Mouse (Mus musculus) heart, adult 18-20 months (tissue): ENCODE measurements around the gene Wfdc8. TPM values are rescaled to one million over a fixed set of nuclear protein-coding genes. Genes with fewer than 3 reads are reported as not detected.

Source experiments
- DNase-seq, 2 experiments: peaks; one replicate each; pipeline ENCODE4 v3.0.0; 2021 to 2022; ENCODE audit warnings: mixed read lengths in 1 of 2
- total RNA-seq, 2 experiments: library from RNA; stranded (reverse); gene quantifications; 2 replicates each; pipeline ENCODE4 v1.2.3; 2021

The Wfdc8 gene
- total RNA-seq, 2 experiments from 2014 or later, result not detected

DNA sequence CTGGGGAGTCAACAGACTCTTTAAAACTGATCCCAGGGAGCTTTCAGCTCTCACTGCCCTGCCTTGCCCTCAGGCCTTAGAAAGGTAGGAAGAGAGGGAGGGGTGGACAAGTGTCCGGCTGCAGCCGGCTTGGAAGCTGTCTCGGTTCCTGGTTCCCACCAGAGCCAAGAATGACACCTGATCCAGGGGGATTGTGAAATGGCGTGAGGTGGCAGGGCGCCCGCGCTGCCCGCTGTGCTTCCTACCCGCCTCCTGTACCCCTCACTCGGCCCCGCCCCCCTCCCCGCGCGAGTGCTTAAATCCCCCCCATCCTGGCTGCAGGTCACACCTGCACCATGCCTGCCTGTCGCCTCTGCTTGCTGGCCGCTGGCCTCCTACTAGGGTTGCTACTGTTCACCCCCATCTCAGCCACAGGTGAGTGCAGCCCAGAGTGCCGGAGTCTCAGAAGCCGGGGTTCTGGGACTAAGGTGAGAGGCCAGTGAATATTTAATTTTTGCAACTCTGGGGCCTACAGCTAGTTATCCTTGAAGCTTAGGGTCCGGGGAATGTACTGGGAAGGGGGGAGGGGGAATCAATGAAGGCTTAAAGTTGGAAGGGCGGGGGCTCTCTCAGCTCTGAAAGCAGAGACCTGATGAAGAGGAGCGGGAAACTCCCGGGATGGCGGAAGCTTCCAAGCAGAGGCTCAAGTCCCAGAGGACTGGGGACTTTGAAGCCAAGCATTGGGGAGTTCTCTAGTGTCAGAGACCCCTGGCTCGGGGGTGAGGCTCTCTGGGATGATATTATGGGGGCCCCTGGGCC is 50.8 kb downstream of the Wfdc8 start, which contains the start of gene Wfdc2:
Wfdc2 (plus strand) TSS at position 23 of the 798 bp plus-strand sequence.
- no peak for DNase-seq

DNA sequence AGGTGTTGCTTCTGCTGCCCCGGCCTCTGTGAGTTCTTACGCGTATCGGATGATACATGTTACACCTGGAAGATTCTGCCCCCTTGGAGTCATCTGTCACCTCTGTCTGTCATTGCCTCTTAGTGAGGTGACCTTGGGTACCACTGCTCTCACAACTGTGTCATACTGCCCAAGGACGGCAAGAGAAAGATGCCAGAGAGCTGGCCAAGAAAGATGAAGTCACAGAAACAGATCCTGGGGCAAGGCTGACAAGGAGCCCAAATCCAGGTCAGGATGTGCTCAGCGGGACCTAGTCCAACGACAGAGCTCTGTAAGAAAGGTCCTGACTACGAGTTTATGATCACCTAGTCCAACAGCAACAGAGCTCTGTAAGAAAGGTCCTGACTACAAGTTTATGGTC is 53.3 kb downstream of the Wfdc8 start:
- no peak for DNase-seq

DNA sequence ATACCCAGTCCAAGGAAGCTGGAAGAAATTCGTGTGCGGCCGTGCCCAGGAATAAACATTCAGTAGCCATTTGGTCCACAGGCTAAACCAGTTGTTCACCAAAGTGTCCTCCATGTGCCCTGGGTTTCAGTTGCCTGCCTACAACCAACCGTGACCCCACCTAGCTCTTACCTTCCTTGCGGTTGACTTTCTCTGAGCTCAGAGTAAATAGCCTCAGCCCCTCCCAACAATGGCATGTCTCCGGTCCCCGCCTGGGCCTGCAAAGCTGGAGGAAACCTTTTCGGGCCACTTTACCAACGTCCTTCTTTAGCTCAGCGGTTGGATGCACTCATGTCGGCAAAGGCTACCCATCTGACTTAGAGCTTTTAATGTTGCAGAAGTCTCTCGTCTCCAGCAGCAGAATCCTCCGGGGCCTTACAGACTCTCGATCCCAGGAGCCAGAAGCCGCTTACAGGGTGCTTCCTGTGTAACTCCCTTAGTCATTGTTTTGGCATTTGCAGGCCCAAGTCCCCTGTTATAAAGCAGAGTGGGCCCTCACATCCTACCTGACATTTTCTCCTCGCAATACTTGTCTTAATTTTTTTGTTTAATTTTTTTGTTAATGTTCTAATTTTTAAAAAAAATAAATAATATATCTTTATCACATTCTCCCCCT is 54.3 kb downstream of the Wfdc8 start:
- no peak for DNase-seq

DNA sequence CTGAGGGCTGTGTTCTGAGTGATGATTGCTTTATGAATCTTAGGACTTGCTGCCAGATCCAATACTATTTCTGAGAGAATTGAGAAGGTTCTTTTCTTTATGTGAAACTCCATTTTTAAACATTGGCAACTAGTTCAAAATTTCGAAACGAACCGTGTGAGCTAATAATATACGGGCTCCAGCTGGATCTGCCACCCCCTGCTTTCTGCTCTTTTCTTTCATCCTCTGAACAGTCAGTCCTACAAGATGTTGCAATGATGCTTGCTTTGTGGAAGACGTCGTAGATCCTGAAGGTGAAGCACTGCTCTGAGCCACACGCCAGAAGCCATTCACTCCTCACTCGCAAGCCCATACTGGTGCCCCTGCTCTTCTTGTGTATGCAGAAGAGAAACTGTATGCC is 55.0 kb downstream of the Wfdc8 start:
- no peak for DNase-seq

DNA sequence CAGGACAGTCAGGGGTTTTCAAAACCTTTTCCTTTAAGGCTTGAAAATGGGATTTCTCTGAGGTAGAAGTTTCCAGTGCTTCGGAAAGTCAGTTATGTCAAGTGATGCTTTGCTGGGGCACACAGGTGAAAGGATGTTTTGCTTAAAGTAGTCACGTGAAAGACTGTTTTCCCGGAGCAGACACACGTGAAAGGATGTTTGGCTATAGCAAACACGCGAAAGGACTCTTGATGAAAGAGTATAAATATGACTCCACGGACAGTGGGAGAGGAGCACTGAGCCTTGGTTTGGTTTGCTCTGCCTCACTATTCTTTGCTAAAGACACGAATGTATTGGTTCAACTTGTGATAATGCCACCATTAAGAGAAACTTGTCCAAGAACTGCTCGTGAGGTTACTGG is 61.9 kb downstream of the Wfdc8 start:
- DNase-seq, result no peak

DNA sequence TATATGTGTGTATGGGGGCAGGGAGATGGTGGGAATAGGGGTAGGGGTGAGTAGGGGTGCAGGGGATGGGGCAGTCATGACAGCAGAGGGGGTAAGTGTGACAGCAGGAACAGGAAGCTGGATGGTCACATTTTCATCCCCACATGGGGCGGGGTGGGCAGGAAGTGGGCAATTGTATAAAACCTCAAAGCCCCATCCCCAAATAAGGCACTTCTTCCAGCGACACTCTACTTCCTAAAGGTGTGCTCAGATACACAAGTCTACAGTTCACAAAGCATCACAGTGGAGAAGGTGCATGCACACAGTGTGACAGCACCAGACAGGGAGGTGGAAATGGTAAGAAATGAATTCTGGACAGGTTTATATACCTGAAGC is 62.5 kb downstream of the Wfdc8 start:
- DNase-seq, result no peak

DNA sequence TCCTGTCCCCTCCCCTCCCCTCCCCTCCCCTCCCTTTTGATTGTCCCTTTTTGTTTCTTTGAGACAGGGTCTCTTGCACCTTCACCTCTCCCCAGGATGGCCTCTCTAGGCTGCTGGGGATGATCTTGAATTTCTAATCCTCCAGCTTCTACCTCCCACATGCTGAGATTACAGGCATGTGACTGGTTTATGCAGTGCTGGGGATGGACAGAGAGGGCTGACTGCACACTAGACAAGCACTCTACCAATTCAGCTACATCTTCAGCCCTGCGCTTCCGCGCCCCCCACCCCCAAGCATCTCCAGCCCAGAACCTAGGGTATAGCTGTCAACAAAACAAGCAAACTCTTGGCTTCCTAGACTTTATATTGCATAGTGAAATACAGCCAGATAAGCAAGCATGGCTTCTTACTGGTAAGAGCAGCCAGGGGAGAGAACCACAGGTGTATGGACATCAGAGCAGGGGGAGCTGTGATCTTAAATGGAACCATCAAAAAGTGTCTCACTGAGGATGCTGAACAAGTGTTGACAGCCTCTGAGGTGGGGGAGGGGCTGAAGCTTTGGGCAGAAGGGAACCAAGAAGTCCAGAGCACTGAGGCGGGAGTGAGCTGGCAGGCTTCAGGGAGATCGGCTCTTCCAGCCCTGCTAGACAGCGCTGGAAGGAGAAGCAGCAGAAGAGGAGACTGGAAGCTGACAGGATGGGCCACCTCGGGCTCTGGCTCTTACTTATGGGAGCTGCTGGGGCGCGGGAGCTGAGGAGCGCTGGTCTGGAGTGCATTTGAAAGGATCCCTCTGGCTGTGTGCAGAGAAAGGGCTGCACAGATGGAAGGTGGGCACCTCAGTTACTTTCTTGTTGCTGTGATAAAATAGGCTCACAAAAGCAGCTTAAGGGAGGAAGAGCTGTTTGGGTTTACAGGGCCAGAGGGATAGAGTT is 63.2 kb downstream of the Wfdc8 start:
- DNase-seq, result no peak

DNA sequence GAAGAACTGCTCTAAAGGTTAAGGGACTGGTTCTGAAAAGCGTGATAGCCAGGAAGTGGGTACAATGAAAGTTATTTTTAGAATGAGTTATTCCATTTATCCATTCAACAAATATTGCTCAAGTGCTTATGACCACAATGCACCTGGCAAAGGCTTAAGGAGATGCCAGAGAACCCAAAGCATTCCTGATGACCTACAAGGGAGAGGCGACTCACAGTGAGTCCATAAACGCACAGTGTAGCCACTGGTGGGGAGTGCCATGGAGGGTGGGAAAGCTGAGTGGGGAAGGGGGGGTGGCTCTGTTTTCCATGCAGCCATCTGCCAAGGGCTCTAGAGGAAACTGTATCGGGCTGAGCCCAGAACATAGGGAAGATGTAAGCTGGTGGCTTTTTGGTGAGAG is 64.1 kb downstream of the Wfdc8 start:
- no peak for DNase-seq

Other genes starting within 250 kb of the Wfdc8 start
- gene Slpi, start 224.5 kb downstream of the Wfdc8 start, total RNA-seq, result 10 to 100 TPM; 12.2 to 21.3 TPM
- not detected for gene Rbpjl, start 210.5 kb downstream of the Wfdc8 start, total RNA-seq
- under 1 TPM; 0.36 to 0.45 TPM for gene Matn4, start 208.5 kb downstream of the Wfdc8 start, total RNA-seq
- gene Sdc4, start 169.7 kb downstream of the Wfdc8 start, total RNA-seq, result 10 to 100 TPM; 18.7 to 34.2 TPM
- 10 to 100 TPM; 23.0 to 23.1 TPM for gene Sys1, start 156.7 kb downstream of the Wfdc8 start, total RNA-seq
- gene Gm20458, start 152.7 kb downstream of the Wfdc8 start, total RNA-seq, result 10 to 100 TPM in 1 of 2 experiments, 1 to 10 TPM in 1; 3.7 to 11.1 TPM
- gene Trp53tg5, start 139.9 kb downstream of the Wfdc8 start, total RNA-seq, result not detected
- gene Dbndd2, start 127.5 kb downstream of the Wfdc8 start, total RNA-seq, result 10 to 100 TPM in 1 of 2 experiments, 1 to 10 TPM in 1; 9.4 to 10.7 TPM
- gene Pigt, start 116.1 kb downstream of the Wfdc8 start, total RNA-seq, result 10 to 100 TPM; 28.7 to 32.6 TPM
- gene Wfdc2, start 51.2 kb downstream of the Wfdc8 start, total RNA-seq, result 10 to 100 TPM in 1 of 2 experiments, 1 to 10 TPM in 1; 1.0 to 11.8 TPM
- not detected for gene Spint3, start 40.2 kb downstream of the Wfdc8 start, total RNA-seq
- gene Wfdc6a, start 28.2 kb downstream of the Wfdc8 start, total RNA-seq, result not detected
- gene Eppin, start 20.0 kb downstream of the Wfdc8 start, total RNA-seq, result not detected
- gene Wfdc6b, start 104 bp downstream of the Wfdc8 start, total RNA-seq, result not detected
- gene Wfdc16, start 25.2 kb upstream of the Wfdc8 start, total RNA-seq, result not detected
- gene Wfdc10, start 42.4 kb upstream of the Wfdc8 start, total RNA-seq, result under 1 TPM in 1 of 2 experiments, not detected in 1; 0.72 TPM
- gene Wfdc9, start 43.0 kb upstream of the Wfdc8 start, total RNA-seq, result not detected
- not detected for gene Wfdc11, start 60.5 kb upstream of the Wfdc8 start, total RNA-seq
- not detected for gene Wfdc13, start 71.5 kb upstream of the Wfdc8 start, total RNA-seq
- gene Spint4, start 84.9 kb upstream of the Wfdc8 start, total RNA-seq, result not detected
- gene Spint5, start 101.7 kb upstream of the Wfdc8 start, total RNA-seq, result not detected
- gene Wfdc3, start 132.3 kb upstream of the Wfdc8 start, total RNA-seq, result under 1 TPM; 0.25 to 0.62 TPM
- gene Dnttip1, start 132.4 kb upstream of the Wfdc8 start, total RNA-seq, result 10 to 100 TPM; 22.0 to 28.8 TPM
- 1 to 10 TPM in 1 of 2 experiments, under 1 TPM in 1; 0.80 to 2.4 TPM for gene Ube2c, start 156.3 kb upstream of the Wfdc8 start, total RNA-seq
- gene Tnnc2, start 166.3 kb upstream of the Wfdc8 start, total RNA-seq, result 1 to 10 TPM in 1 of 2 experiments, not detected in 1; 1.2 TPM
- 10 to 100 TPM; 23.9 to 25.6 TPM for gene Snx21, start 172.2 kb upstream of the Wfdc8 start, total RNA-seq
- gene Acot8, start 191.3 kb upstream of the Wfdc8 start, total RNA-seq, result 10 to 100 TPM; 12.4 to 12.5 TPM
- 1 to 10 TPM; 2.4 to 2.5 TPM for gene Zswim3, start 191.5 kb upstream of the Wfdc8 start, total RNA-seq
- gene Zswim1, start 209.1 kb upstream of the Wfdc8 start, total RNA-seq, result 1 to 10 TPM; 3.8 to 3.9 TPM
- gene Spata25, start 214.9 kb upstream of the Wfdc8 start, total RNA-seq, result under 1 TPM; 0.67 to 0.75 TPM
- 10 to 100 TPM; 80.8 to 98.1 TPM for gene Ctsa, start 219.2 kb upstream of the Wfdc8 start, total RNA-seq
- 10 to 100 TPM; 50.5 to 55.8 TPM for gene Neurl2, start 219.8 kb upstream of the Wfdc8 start, total RNA-seq
- gene Pltp, start 244.1 kb upstream of the Wfdc8 start, total RNA-seq, result 10 to 100 TPM; 37.7 to 39.3 TPM